Mouse (Mus musculus) neural tube, embryonic 13.5 days (tissue): ENCODE results near the gene Ccdc96. TPM values are rescaled to one million over a fixed set of nuclear protein-coding genes. Genes with fewer than 3 reads are reported as not detected.

Experiments
- ATAC-seq: fragments of 200-750 bp; cut with Nextera tagmentation; 2 replicates; pipeline ENCODE4 v1.8.0; 2017; ENCODE audit warnings: low read depth, mild to moderate bottlenecking, moderate TSS enrichment, moderate library complexity
- H3K27ac ChIP-seq: fragments of 300-500 bp; sonication (generic); replicated peaks from 2 replicates; pipeline ENCODE4 v1.5.1; 2015; ENCODE audit warnings: moderate library complexity, mild to moderate bottlenecking, inconsistent platforms
- H3K27me3 ChIP-seq: fragments of 300-500 bp; sonication (generic); 2 replicates; pipeline ENCODE4 v1.6.1; 2015; ENCODE audit warnings: mild to moderate bottlenecking, inconsistent platforms
- H3K36me3 ChIP-seq: fragments of 300-500 bp; sonication (generic); 2 replicates; pipeline ENCODE4 v1.6.1; 2015; ENCODE audit warnings: mild to moderate bottlenecking, inconsistent platforms
- H3K4me1 ChIP-seq: fragments of 300-500 bp; sonication (generic); replicated peaks from 2 replicates; pipeline ENCODE4 v1.6.1; 2015; ENCODE audit warnings: inconsistent platforms
- H3K4me2 ChIP-seq: fragments of 300-500 bp; sonication (generic); 2 replicates; pipeline ENCODE4 v1.6.1; 2015; ENCODE audit warnings: inconsistent platforms, mild to moderate bottlenecking, moderate library complexity
- H3K4me3 ChIP-seq: fragments of 300-500 bp; sonication (generic); 2 replicates; pipeline ENCODE4 v1.5.1; 2015; ENCODE audit warnings: mild to moderate bottlenecking, inconsistent platforms
- H3K9ac ChIP-seq: fragments of 300-500 bp; sonication (generic); 2 replicates; pipeline ENCODE4 v1.6.1; 2015; ENCODE audit warnings: moderate library complexity, mild to moderate bottlenecking, inconsistent platforms
- H3K9me3 ChIP-seq: fragments of 300-500 bp; sonication (generic); 2 replicates; pipeline ENCODE4 v1.6.1; 2016; ENCODE audit warnings: inconsistent platforms
- WGBS: fragments of 180-500 bp; shearing (Covaris S2); methylation state at CpG from one replicate; pipeline ENCODE4 v1.1.7; 2015; 5-methylcytosine and 5-hydroxymethylcytosine counted together
- polyA plus RNA-seq: library from polyadenylated mRNA; unstranded; fragments of >200 nt; fragmentation: Nextera tagmentation; extraction: Ambion mirVana; gene quantifications from 2 replicates; pipeline ENCODE4 v1.2.1, GENCODE M21; 2015

Ccdc96 gene
- polyA plus RNA-seq, 1 experiment from 2014 or later: 4.0 TPM

DNA sequence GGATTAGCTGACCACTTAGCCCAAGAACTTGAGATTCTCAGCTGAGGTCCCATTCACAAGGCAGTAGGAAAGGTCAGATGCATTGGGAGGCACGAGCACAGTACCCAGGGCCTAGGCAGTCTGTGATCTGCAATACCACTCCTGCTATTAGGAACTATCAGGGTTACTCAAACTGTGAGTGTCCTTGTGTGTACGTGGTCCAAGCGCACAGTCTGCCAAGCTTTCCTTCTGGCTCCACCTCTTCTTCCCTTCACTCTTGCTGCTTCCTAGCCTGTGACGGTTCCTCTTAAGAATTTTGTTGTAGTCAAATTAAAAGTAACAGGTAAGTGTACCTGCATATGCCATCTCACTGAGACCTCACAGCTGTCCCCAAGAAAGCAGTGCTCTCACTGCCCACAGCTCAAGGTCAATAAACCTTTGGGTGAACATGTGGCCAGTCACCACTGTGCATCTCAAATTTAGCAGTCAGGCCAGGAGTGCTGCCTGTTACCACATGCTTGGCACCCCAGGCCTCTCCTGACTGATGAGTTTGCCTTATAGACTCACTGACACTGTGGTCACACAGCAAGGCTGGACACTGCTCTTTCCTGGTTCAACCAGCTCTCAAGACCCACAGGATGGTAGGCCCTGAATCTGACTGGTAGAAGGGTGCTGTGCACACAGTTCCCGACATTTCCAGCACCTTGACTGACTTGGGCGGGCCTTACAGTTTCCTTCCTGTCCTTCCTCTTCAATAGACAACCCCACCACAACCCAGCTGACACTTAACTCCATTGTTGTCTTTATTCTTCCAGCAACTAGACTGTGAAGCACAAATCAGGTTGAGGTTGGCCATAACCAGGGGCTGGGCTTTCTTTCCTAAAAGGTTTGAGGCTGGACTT is 5.6 kb upstream of the Ccdc96 start:
- Histone ChIP-seq H3K4me1 (peaks cover 47% of the 10 kb centered on the region), H3K36me3 (peaks cover 25% of the 10 kb centered on the region), H3K27me3 (no peaks in the 10 kb centered on the region), H3K4me3 (no peak overlapping the region), H3K4me2 (no peak overlapping the region), H3K9ac (no peak overlapping the region), H3K9me3 (no peaks in the 10 kb centered on the region), H3K27ac (no peak overlapping the region)
- 91% methylated on average over 6 of the region's 6 CpGs for WGBS
- ATAC-seq: no peak

DNA sequence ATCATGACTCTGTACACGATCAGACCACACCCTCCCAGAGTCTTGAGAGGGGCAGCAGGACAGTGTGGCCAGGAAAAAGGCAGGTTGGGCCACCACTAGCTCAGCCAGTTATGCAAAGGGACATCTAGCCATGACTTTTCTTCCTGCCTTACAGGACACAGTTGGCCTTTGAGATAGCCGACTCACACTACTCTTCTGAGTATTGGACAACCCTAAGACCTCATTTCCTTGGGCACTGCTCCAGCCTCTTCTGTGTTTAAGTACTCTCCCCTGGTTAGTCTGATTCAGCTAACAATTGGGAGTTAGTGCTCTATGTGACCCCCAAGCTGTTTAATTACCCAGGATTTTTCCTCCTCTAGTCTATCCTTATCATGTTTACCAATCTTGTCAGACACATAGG is 4.7 kb upstream of the Ccdc96 start:
- H3K27me3 ChIP-seq: no peaks in the 10 kb centered on the region
- ATAC-seq: no peak
- H3K27ac ChIP-seq: no peak overlapping the region
- H3K4me1 ChIP-seq: peaks cover 49% of the 10 kb centered on the region
- WGBS: 70% methylated on average over 2 of the region's 2 CpGs
- H3K4me2 ChIP-seq: no peak overlapping the region
- H3K9ac ChIP-seq: no peak overlapping the region
- no peaks in the 10 kb centered on the region for H3K9me3 ChIP-seq
- peaks cover 18% of the 10 kb centered on the region for H3K36me3 ChIP-seq
- no peak overlapping the region for H3K4me3 ChIP-seq

DNA sequence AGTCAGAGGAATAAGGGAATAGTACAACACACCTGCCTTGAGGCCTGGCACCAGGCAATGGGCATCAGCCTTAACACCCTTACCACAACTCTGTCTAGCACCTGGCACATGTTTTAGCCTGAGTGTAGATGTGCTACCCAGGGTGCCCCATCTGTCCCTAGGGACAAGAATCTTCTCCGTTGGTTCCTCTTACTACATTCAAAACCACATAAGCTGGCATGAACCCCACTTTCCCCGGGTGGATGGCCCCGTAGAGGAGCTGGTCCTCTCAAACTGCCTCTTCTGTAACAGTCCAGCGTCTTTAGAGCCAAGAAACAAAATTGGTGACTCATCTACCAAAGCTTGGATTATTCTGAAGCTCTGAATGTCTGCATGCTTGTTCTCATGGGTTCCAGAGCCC is 4.0 kb upstream of the Ccdc96 start:
- 92% methylated on average over 4 of the region's 4 CpGs for WGBS

DNA sequence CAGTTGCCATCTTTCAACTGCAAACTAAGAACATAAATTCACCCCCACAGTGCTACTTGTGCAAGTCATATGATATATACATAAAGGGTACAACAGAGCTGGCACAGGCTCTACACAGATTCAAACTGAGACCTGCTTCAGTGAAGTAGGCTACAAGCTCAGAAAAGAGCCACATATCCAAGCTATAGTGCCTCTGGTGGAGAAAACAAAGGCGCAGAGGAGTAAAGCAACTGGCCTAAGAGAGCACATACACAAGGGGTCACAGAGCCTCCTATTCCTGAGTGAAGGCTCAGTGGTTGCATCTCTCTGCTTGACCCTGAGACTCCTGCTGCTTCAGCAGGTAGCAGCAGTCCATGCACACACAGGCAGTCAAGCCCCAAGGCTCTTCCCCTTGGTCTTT is 3.3 kb upstream of the Ccdc96 start:
- WGBS: 85% methylated on average over 1 of the region's 1 CpGs
- Histone ChIP-seq H3K4me1 (peaks cover 62% of the 10 kb centered on the region), H3K27ac (no peak overlapping the region), H3K9me3 (no peaks in the 10 kb centered on the region), H3K9ac (no peak overlapping the region), H3K4me3 (no peak overlapping the region), H3K36me3 (peaks cover 7% of the 10 kb centered on the region), H3K27me3 (peaks cover 5% of the 10 kb centered on the region), H3K4me2 (no peak overlapping the region)
- ATAC-seq: no peak

More for the DNA sequence above, 4.0 kb upstream of the Ccdc96 start:
- no peak overlapping the region for H3K4me2 ChIP-seq
- ATAC-seq: no peak
- peaks cover 14% of the 10 kb centered on the region for H3K36me3 ChIP-seq
- peaks cover 56% of the 10 kb centered on the region for H3K4me1 ChIP-seq
- H3K9me3 ChIP-seq: no peaks in the 10 kb centered on the region
- no peak overlapping the region for H3K4me3 ChIP-seq
- no peak overlapping the region for H3K9ac ChIP-seq
- peaks cover 2% of the 10 kb centered on the region for H3K27me3 ChIP-seq
- no peak overlapping the region for H3K27ac ChIP-seq

- H3K4me2 ChIP-seq: peak overlapping the region; percentile 96
- WGBS: 1% methylated on average over 56 of the region's 58 CpGs
- peak; percentile 29 for ATAC-seq
- H3K4me3 ChIP-seq: peak overlapping the region; percentile 92
- H3K9ac ChIP-seq: peak overlapping the region; percentile 96
- H3K4me1 ChIP-seq: peaks cover 62% of the 10 kb centered on the region
- H3K9me3 ChIP-seq: no peaks in the 10 kb centered on the region
- H3K27me3 ChIP-seq: peaks cover 5% of the 10 kb centered on the region
- peak overlapping the region; percentile 87 for H3K27ac ChIP-seq
- H3K36me3 ChIP-seq: no peaks in the 10 kb centered on the region
These were observed 936 bp upstream of the Ccdc96 start for GRCm38 (mm10) chr5:36483203-36484101.

- Histone ChIP-seq H3K4me3 (peak overlapping the region; percentile 92), H3K4me2 (peak overlapping the region; percentile 97), H3K27me3 (peaks cover 5% of the 10 kb centered on the region), H3K9ac (peak overlapping the region; percentile 74), H3K27ac (no peak overlapping the region), H3K36me3 (no peaks in the 10 kb centered on the region), H3K9me3 (no peaks in the 10 kb centered on the region), H3K4me1 (peaks cover 47% of the 10 kb centered on the region)
- whole genome bisulfite sequencing: 33% methylated on average over 19 of the region's 19 CpGs
- no peak for ATAC-seq
These were observed 918 bp downstream of the Ccdc96 start for GRCm38 (mm10) chr5:36485306-36485705.

DNA sequence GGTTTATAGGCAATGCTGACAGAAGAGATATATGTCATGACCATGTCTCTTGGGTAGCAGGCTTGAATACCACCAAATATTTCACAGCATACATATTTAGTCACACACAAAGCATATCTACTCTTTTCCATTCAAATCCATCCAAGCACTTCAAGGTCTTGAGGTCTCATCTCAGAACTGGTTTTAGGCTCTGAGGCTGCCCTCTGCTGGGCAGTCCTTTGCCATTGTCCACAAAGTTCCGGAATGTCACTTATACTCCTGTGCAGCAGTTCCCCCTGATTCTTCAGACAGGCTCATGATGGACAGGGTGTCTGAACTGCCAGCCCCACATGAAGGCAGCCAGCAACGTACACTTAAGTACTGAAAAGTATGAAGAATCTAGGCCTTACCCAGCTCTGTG is 4.8 kb downstream of the Ccdc96 start:
- ATAC-seq: no peak
- Histone ChIP-seq H3K9ac (no peak overlapping the region), H3K4me3 (no peak overlapping the region), H3K27ac (no peak overlapping the region), H3K27me3 (peaks cover 5% of the 10 kb centered on the region), H3K4me2 (no peak overlapping the region), H3K9me3 (no peaks in the 10 kb centered on the region), H3K4me1 (peaks cover 16% of the 10 kb centered on the region), H3K36me3 (peaks cover 34% of the 10 kb centered on the region)
- WGBS: 49% methylated on average over 2 of the region's 2 CpGs

DNA sequence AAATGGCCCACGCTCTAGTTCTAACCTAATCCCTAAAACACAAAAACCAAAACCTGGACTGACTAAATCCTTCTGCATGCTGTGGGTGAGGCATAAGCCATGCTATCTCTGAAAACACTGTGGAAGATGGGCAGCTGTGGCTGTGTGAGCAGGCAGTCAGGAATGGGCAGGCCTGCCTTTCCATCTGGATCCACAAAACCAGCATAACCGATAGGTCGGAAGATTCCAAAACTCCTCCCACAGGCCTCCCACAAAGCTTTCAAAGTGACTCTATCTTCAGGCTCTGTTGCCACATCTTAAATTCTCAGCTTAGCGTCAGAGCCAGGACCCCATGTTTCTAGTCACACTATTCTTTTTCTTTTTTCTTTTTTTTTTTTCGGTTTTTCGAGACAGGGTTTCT is 9.5 kb downstream of the Ccdc96 start:
- Histone ChIP-seq H3K9ac (no peak overlapping the region), H3K27me3 (no peaks in the 10 kb centered on the region), H3K27ac (no peak overlapping the region), H3K4me3 (no peak overlapping the region), H3K4me2 (no peak overlapping the region), H3K36me3 (peaks cover 69% of the 10 kb centered on the region), H3K9me3 (no peaks in the 10 kb centered on the region), H3K4me1 (no peaks in the 10 kb centered on the region)
- ATAC-seq: no peak
- WGBS: 91% methylated on average over 6 of the region's 6 CpGs

GRCm38 (mm10) chr5:36494709-36495108 is 10.3 kb downstream of the Ccdc96 start:
- H3K36me3 ChIP-seq: peaks cover 74% of the 10 kb centered on the region
- H3K27ac ChIP-seq: no peak overlapping the region
- H3K9me3 ChIP-seq: no peaks in the 10 kb centered on the region
- H3K4me1 ChIP-seq: no peaks in the 10 kb centered on the region
- no peak overlapping the region for H3K4me3 ChIP-seq
- no peak for ATAC-seq
- no peak overlapping the region for H3K9ac ChIP-seq
- no peaks in the 10 kb centered on the region for H3K27me3 ChIP-seq
- H3K4me2 ChIP-seq: no peak overlapping the region
- WGBS: 93% methylated on average over 9 of the region's 9 CpGs

GRCm38 (mm10) chr5:36505235-36505634 is 20.8 kb downstream of the Ccdc96 start:
- WGBS: 89% methylated on average over 7 of the region's 7 CpGs
- Histone ChIP-seq H3K9ac (no peak overlapping the region), H3K27ac (no peak overlapping the region), H3K4me1 (no peaks in the 10 kb centered on the region), H3K4me3 (no peak overlapping the region), H3K36me3 (peaks cover 99% of the 10 kb centered on the region), H3K27me3 (no peaks in the 10 kb centered on the region), H3K9me3 (no peaks in the 10 kb centered on the region), H3K4me2 (no peak overlapping the region)
- no peak for ATAC-seq

DNA sequence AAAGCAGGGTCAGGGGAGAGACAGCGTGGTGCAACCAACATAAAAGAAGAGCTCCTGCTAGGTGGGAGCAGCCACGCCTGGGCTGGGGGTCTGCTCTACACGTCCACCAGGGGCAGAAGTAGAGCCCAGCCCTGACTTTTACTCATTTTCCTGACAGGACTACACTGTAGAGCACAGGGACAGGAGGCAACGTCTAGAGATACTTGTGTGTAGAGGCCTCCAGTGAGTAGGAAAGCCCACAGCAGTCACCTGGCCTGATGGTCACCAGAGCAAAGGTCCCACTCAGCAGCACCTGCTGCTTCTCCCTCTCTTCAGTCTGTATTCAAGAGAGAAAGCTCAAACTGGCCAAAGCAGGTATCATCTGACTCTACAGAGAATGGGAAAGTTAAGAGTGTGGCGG is 21.3 kb downstream of the Ccdc96 start:
- Histone ChIP-seq H3K9me3 (no peaks in the 10 kb centered on the region), H3K4me2 (no peak overlapping the region), H3K27ac (no peak overlapping the region), H3K4me1 (no peaks in the 10 kb centered on the region), H3K27me3 (no peaks in the 10 kb centered on the region), H3K36me3 (peaks cover 99% of the 10 kb centered on the region), H3K9ac (no peak overlapping the region), H3K4me3 (no peak overlapping the region)
- ATAC-seq: no peak
- WGBS: 74% methylated on average over 5 of the region's 5 CpGs

GRCm38 (mm10) chr5:36508351-36508750 is 24.0 kb downstream of the Ccdc96 start:
- Histone ChIP-seq H3K27me3 (no peaks in the 10 kb centered on the region), H3K36me3 (peaks cover 100% of the 10 kb centered on the region), H3K4me2 (no peak overlapping the region), H3K4me3 (no peak overlapping the region), H3K9ac (no peak overlapping the region), H3K27ac (no peak overlapping the region), H3K4me1 (no peaks in the 10 kb centered on the region), H3K9me3 (no peaks in the 10 kb centered on the region)
- 92% methylated on average over 10 of the region's 10 CpGs for WGBS
- ATAC-seq: no peak
